Mouse (Mus musculus) adrenal gland, adult 8-10 months (tissue): ENCODE measurements around the gene Rhoh. TPM values are rescaled to one million over a fixed set of nuclear protein-coding genes. Genes with fewer than 3 reads are reported as not detected.

ENCODE experiments used
- DNase-seq: peaks from one replicate; pipeline ENCODE4 v3.0.0; 2022
- total RNA-seq, 4 experiments: library from RNA; stranded (reverse); gene quantifications; 2 replicates each; pipeline ENCODE4 v1.2.4; 2022

Rhoh gene
- 1 to 10 TPM in 1 of 4 experiments, under 1 TPM in 3; 0.45 to 1.2 (median 0.80) TPM for total RNA-seq

DNA sequence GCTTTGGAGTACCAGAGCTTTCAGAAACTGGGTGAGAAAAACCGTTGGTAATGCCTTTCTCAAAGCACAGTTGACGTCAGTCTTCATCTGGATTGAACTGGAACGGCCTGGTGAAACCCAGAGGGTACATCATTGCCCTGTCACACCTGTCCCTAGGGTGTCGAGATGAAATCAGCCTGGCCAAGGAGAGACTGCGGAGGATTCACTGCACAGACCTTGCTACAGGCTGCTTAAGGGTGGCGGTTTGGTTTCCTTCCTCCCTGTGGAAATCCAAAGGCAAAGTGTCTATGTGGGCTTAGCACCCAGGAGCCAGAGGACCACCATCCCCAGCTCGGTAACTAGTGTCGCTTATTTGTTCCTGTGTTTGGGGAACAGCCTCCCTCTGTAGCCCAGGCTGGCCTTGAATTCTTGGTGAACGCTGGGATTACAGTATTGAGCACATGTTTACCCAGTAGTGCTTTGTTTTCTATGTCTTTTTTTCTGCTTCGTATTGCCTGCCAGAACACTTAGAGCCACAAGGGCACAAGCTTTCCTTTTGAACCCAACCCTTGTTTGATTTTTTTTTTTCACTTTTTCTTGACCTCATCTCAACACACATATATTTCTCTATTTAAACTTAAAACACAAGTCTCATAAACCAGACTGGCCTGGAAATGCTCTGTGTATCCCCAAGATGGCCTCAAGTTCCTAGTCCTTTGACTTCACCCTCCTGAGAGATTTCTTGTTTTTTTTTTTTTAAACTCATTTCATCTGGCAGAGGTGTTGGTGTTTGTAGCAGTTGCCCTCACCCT is at the start of gene Rhoh:
Gene Rhoh, plus strand, starts transcription at position 60 of the 791 bp plus-strand sequence.
- DNase-seq: no peak

DNA sequence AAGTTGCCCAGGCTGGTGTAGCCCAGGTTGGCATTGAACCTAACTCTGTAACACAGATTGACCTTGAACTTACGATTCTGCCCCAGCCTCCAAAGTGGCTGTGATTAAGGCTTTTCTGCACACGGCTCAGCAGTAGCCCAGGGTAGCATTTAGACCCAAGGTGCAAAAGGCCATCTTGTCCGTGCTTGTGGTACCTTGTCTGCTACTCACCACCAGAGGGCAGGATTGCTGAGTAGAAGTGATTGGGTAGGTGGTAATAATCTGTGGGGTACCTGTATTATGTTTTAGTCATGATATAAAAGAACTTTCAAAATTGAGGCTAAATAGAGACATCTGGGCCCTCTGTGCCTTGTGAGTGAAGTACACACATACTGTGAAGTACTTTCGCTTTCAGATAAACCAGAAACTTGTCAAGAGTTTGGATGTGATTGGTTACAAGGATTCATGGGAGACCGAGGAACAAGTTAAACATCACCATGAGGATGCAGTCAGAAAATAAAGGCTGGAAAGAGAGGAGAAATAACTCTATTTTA is 37.3 kb upstream of the Rhoh start:
- DNase-seq: peak; percentile 9

DNA sequence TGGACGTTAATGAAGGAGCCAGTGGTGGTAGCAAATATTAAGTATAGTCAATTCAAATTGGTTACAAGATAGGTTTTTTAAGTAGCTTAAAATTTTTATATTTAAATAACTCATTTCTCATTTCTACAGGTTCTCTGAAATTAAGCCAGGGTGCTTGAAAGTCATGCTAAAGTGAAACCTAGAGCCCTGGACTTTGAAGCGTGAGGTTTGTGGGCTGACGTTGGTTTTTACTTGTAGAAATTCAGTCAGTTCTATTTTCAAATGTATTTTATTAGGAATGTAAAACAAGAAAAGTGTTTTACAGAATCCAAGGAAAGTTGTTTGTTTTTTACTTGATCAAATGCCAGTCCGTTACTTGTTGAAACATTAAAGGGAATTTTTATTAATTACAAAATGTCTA is 34.5 kb upstream of the Rhoh start:
- DNase-seq: no peak

DNA sequence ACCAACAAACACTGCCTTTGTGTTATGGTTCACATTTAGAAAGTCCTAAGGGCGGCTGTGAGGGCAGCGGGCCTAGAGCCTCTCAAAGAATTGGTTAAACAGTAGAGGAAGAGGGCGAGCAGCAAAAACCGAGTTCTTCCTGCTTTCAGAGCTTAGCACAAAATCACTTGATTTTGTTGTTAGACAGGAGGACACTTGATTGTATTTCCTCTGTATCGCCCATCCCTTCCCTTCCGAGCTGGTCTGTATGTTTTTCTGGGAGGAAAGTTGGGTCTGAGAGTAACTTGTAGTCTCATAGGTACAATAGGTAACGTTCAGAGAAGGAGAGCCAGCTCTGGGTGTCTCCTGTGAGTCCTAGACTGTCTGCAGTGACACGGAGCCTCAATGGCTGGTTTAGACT is 33.9 kb upstream of the Rhoh start:
- DNase-seq: no peak

DNA sequence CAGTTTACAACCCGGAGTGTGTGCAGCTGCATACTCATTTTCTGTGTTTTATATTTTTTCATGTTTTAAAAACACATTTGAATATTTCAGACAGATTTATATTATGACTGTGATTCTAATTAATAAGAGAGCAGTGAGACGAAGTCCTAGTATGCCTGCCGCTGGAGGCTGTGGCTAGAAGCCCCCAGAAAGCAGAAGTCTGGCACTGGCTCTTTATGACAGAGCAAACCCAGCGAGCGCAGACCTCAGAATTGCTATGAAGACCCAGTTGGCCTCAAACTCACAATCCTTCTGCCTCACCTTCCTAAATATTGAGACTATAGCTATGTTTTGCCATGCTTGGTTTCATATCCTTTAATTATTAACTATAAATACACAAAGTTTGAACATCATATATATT is 32.8 kb upstream of the Rhoh start:
- DNase-seq: no peak

DNA sequence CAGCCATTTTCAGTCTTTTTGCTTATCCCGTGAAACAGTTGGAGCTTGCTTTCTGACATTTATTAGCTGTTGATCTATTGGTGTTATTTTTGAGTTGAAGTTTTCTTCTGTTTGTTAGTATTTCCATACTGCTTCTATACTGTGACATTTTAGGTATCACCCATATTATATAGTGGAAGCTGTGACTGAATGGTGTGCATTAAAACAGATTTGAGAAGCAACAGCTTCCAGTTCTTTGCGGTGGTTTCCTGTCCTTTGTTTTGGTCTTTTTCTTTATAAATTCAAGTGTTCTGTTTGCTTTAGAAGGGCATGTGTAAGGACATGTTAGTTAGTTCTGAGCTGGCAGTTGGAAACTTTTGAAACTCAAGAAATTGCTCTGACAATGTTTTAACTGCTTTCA is 32.0 kb upstream of the Rhoh start:
- no peak for DNase-seq

DNA sequence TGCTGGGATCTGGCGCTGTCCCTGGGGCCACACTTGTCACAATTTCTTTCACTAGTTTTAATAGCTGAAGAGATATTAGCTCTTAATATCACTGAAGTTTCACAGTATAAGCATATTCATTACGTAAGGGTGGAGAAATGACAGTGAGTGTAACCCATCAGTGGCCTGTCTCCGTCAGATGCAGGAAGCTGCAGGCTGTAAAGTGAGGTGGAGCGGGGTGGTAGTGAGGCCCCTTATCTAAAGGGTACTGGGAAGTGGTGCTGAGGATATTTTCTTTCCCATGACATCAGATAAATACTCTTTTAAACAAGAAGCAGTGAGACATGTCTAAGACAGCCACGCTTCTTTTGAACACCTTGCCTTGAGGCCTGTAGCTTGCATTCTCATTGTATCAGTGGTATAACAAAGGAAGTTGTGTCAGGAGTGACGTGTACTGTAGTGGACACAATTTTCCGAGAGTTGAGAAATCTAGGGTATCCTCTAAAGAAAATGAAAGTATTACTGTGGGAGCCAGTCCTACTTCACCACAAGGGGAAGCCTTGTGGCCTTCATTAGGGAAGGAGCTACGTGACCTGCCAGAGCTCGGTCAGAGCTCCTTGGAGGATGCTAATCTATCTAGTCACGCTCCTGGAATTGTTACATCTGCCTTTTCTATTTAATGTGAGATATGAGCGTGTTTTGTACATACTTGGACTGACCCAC is 28.9 kb upstream of the Rhoh start:
- no peak for DNase-seq

DNA sequence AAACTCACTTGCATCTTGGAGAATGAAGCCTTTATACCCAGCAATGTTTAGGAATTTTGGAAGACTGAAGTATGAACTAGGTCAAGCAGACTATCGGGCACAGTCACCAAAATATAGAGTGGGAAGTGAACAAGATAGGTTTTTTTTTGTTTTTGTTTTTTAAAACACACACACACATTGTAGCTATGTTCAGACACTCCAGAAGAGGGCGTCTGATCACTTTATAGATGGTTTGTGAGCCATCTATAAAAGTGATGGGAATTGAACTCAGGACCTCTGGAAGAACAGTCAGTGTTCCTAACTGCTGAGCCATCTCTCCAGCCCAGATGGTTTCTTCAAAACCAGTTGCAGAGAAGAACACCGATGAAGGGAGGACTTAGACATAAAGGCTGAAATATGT is 27.9 kb upstream of the Rhoh start:
- no peak for DNase-seq

DNA sequence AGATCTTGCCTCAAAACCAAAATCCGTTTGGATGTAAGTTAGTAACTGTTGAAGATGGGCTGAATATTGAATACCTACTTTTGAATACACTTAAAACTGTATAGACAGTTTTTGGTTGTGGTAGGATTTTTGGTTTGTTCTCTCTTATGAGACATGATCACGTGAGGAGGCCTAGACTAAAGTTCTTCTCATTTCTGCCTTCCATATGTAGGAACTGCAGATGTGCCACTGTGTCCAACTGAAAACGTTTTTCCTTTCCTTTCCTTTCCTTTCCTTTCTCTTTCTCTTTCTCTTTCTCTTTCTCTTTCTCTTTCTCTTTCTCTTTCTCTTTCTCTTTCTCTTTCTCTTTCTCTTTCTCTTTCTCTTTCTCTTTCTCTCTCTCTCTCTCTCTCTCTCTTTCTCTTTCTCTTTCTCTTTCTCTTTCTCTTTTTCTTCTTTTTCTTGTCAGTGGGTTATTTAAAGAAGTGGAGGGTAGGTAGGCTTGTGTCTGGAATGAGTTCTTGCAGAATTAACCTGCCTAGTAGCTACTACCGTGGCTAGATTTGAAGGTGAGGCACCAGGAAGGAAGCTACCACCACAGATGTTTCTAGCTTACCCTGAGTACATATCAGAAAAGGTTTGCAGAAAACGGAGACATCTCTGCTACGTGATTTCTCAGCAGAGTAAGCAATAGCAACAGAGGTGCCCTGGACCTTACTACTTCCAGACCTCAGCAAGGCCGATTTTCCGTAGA is 27.1 kb upstream of the Rhoh start:
- DNase-seq: no peak

DNA sequence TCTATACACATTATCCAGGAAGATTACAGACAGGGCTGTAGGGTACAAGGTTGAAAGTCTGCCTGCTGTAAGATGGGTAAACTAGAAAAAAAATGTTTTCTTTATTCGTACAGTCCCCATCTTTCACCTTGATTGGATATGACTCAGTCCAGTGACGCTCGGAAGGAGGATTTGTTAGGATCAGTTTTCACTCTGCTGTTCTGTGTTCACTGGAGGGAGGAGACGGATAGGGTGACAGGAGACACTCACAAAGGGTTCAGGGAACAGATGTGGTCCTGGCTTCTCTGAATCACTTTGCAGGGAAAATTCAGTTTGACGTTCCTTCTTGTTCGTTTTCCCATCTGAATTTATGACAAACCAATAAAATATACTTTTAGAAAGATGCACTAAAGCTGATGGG is 23.0 kb upstream of the Rhoh start:
- DNase-seq: no peak

DNA sequence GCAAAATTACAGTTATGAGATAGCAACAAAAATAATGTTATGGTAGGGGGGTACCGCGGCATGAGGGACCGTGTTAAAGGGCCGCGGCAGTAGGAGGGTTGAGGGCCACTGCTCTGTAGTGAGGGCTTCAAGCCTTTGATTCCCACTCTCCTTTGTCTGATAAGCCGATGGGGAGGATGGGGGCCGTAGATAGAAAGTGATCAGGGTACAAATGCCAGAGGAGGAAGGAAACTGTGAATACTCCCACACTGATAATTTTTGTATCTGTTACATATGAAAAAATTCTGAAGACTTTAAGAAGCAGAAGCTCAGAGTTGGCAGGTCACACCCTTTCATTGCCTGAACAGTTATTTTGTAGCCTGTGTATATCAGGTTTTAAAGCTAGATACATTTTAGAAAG is 18.1 kb upstream of the Rhoh start:
- DNase-seq: no peak

DNA sequence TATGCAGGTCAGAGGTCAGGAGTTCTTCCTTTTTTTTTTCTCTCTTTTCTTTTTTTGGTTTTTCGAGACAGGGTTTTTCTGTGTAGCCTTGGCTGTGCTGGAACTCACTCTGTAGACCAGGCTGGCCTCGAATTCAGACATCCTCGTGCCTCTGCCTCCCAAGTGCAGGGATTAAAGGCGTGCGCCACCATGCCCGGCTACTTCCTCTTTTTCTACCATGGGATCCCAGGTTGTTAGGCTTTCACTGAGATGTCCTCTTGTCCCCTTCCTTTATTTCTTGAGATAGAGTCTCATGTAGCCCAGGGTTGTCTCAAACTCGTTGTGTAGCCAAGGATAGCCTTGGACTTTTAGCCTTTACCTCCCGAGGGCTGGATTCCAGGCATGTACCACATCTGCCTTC is 14.5 kb upstream of the Rhoh start:
- DNase-seq: no peak

DNA sequence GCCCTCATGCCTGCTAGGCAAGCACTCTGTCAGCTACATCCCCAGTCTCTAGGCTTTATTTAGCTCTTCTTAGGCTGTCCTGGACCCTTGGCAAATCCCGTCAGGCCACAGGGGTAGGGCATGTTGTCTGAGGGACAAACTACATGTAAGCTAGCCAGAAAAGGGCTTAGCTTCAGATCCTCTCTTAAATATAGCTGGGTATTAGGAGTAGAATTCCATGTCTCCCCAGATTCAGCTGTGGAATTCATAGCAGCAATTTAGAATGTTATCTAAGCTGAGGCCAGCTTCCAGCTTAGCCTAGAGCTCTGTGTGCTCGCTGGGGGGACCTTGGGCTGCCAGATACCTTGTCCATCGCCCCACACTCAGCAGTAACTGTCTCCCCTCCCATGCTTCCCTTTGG is 14.1 kb upstream of the Rhoh start:
- DNase-seq: no peak

DNA sequence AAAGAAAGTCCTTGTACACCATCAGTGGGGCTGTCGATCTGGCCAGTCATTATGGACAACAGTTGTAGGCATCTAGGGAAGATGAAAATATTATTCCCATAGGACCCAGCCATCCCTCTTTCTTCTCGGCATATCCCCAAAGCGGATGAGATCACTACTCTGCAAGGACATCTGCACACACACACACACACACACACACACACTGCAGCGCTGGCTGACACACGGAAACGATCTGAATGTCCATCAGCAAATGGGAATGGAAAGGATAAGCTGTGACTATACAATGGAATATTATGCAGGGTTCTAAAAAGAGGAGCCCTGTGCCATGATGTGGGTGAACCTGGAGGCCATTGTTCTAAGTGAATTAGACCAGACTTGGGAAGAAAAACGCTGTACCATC is 13.4 kb upstream of the Rhoh start:
- DNase-seq: no peak

DNA sequence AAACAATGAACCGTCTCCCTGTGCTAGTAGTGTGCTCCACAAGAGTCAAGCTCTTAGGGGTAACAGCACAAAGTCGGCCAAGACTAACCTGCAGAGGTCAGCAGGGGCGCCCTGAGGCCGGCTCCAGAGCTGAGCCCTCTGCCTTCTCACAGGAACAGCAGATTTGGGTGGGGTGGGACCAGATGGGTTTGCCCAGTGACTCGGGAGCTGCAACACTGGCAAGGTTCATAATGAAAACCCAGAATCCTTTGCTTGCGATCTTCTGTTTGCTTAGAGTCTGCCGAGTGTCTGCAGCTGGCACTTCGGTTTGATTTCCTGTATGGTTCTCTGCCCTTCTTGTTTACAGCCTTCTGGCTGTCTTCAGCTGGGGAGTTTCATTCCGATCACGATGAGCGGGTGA is 10.2 kb upstream of the Rhoh start:
- no peak for DNase-seq

DNA sequence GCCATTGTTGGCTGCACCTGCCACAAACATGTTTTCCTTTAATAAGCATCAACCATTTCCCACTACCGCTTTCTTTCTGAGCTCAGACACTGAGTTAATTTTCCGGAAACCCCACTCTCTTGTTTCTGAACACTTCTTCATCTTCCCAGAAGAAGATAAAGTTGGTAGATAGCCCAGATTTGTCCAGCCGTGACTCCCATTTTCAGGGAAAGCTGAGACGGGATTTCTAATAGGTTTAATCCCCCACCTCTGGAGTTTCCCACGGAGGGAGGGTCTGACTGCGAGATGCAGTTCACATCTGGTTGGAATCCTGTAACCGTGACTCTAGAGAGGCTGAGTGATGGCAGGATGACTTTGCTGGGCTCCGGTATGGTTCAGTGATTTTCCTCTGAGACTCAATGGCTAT is 6.2 kb upstream of the Rhoh start:
- DNase-seq: no peak

DNA sequence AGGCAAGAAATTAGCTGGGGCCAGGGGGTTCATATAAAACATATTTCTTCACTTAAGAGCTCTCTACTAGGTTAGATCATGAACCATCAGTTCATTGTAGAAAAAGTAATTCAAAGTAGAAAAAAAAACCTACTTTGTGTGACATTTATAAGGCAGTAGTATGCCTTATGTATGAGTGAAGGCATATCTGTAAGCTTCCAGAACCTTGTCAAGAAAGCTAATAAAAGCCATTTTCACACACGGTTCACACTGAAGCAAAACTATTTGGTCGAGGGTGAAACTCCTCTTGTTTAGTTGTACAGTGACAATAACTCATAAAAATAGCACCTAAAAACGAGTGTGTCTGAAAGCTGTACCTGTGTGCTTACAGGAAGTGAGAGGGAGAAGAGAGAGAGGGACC is 5.4 kb upstream of the Rhoh start:
- no peak for DNase-seq

DNA sequence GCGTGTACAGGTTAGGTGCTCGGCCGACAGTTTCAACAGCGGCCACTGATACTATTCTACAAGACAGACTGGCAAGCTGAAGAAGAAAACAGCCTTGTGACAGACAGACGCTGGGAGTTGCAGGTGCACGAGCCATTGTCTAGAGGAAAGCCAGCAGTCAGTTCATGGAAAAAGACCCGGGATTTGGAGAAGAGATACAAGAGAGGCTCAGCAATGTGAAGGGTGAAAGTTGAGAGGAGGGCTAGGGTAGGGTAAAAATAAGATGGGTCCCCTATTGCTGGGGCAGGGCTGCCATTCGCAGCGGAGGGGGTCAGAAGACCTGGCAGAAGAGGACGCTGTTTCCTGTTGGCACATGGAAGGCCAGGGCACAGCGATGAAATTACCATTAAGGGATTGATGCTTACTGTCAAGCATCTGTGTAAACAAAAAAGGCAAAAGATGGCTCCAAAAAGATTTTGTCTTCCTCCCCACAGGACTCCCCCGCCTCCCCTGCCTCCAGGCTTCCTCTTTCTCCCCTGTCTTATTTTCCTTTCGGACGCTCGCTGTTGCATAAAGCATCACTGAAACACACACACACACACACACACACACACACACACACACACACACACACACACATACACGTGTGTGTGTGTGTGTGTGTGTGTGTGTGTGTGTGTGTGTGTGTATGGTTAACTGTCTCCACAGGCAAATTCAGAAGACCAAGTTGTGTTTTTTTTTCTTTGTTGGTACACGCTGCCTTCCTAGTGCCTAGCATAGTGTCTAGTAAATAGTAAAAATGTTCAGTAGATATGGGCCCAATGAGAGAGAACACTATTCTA is 4.2 kb upstream of the Rhoh start:
- no peak for DNase-seq

DNA sequence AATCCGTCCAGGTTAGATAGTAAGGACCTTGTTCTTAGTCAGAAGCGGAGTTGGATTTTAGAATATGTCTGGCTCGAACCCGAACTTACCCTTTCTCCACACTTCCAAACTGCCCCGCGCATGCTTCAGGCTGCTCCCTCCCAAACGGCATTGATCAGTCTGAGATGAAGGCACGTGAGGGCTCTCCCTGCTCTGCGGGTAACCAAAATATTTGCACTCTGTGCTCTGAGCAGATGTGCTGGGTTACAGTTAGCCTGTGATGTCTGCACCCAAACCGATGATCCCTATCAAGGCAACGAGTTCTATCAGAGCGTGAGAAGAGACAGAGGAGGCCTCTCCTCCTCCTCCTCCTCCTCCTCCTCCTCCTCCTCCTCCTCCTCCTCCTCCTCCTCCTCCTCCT is 3.1 kb upstream of the Rhoh start:
- no peak for DNase-seq

DNA sequence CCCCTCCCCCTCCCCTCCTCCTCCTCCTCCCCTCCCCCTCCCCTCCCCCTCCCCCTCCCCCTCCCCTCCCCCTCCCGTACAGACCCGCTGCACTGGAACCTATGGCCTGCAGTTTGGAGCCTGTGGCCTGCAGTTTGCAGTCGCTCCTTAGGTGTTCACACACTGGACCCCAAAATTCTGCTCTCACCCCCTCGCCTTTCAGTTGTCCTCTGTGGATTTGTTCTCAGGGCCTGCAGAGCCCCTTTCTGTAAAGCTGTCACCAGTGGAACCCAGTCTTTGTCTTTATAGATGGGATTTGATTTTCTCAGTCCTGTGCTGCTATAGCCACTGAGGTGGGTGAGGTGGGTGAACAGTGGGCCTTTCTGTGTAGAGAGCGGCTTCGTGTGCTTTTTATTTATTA is 2.7 kb upstream of the Rhoh start:
- DNase-seq: no peak

DNA sequence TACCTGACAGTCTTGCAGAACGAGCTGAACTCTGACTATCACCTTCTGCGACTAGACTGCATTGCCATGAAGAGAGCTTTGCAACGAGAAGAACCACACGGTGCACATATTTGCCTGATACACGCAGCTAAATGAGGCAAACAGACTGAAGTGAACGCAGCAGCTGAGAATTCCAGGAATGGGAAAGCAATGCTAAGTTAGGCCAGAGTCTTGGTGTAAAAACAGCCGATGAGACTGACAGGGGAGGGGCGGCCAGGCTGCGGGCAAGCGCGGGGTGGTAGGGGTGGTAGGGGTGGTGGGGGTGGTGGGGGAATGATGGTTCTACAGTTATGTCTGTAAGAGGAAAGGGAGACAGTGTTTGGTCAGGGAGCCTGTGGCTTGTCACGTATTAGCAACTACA is 2.1 kb upstream of the Rhoh start:
- no peak for DNase-seq

DNA sequence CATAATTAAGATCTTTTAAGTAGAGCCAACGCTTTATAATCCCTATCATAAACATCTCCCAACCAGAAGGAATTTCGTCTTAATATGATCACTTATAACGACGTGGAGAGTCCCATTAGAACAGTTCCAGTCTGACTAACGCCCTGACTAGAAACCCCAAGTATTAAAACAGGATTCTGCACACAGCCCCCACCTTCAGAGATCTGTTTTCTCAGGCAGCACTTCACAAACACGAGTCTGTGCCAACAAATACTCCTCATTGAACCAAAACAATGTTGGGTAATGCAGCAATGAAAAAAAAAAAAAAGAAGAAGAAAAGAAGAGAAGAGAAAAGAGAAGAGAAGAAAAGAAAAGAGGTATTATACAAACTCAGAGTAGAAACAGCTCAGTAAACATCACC is 1.6 kb upstream of the Rhoh start:
- DNase-seq: no peak
